8 mouse cellular contexts compared by ENCODE assay signal in the genomic region with DNA sequence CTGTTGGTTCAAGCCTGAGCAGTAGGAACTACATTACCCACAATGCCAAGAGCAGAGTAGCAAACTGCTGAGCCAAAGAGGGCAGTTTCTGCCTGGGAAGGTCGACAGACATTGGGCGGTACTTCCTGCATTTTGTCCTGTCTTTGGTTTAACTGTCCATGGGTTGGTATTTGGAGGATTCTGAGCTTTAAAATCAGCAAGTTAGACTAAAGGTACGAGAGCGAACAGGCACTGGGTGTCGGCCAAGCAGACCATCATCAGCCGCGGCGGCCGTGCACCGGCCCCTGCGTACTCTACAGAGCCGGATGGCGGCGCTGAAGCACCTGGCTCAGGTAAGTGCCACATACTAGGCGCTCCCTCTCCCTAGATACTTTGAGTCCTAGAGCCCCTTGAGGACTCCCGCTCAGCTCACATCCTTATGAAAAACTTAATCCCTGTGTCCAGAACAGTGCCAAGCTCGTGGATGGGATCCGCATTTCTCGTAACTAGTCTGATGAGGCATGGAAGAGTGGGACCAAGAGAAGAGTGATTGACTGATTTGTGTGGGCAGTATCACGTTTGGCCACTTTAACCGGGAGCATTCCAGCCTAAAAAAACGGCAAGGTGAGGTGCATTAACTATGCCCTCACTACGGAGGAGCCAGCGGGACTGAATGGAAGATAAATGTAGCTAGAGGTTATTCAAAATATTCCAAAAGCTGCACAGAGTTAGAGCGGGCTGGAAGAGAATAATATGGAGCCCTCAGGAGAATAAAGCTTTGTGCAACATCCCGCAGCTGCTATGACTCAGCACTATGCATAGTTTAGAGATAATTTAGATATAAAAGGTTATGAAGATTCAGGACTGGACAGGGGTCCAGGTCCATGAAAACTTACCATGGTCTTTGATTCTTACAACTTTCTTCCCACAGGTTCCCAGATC. TPM values are rescaled to one million over a fixed set of nuclear protein-coding genes. Genes with fewer than 3 reads are reported as not detected.
A peak's percentile ranks its signal among the peaks of the same experiment; 100 is the strongest.
DNase-seq lines count a peak whose midpoint lies in the region; ATAC-seq lines count a peak whose summit lies in the region.

A gene (plus strand): TSS at position 104 of the 921 bp plus-strand sequence.

- no peak within 1 kb of the TSS for H3K27ac ChIP-seq in embryonic facial prominence, embryonic 11.5 days (replicated peaks; ENCODE audit: low read depth, low read length)
- H3K27ac ChIP-seq in midbrain, embryonic 10.5 days (replicated peaks) = peak within 1 kb of the TSS; percentile 77

- peak within 1 kb of the TSS; percentile 72 for H3K4me3 ChIP-seq in embryonic facial prominence, embryonic 11.5 days (ENCODE audit: low read depth, low read length)
- peak within 1 kb of the TSS; percentile 66 for H3K4me3 ChIP-seq in midbrain, embryonic 10.5 days

- no peaks in the 10 kb centered on the region for H3K36me3 ChIP-seq in embryonic facial prominence, embryonic 11.5 days (replicated peaks; ENCODE audit: control insufficient read depth, insufficient read depth, low read depth, low read length)
- H3K36me3 ChIP-seq in midbrain, embryonic 10.5 days = peaks cover 16% of the 10 kb centered on the region

- WGBS in embryonic facial prominence, embryonic 11.5 days = 1% methylated on average over 26 of the region's 26 CpGs
- 3% methylated on average over 26 of the region's 26 CpGs for WGBS in midbrain, embryonic 10.5 days

- intact Hi-C loops in left cerebral cortex, postnatal 4 days (cut with DNase I) = no loop called here

- DNase-seq in 3T3-L1 (ENCODE audit: low read depth, low spot score) = peak; percentile 77
- peak; percentile 69 for DNase-seq in adrenal gland, postnatal 10 days
- DNase-seq in embryonic facial prominence, embryonic 11.5 days (ENCODE audit: low spot score) = peak; percentile 80
- DNase-seq in heart, adult 18-20 months = peak; percentile 80 to 83
- DNase-seq in kidney, adult 18-20 months = peak; percentile 72
- peak; percentile 44 for DNase-seq in left cerebral cortex, postnatal 4 days
- DNase-seq in midbrain, embryonic 10.5 days (ENCODE audit: low spot score) = peak; percentile 29
- DNase-seq in right cerebral cortex, postnatal 36 days (ENCODE audit: low spot score in 2 of 2) = peak; percentile 67 to 79

- no peaks in the 10 kb centered on the region for H3K27me3 ChIP-seq in embryonic facial prominence, embryonic 11.5 days (ENCODE audit: control insufficient read depth, insufficient read depth, low read length)
- H3K27me3 ChIP-seq in midbrain, embryonic 10.5 days (ENCODE audit: low read depth, poor library complexity, severe bottlenecking) = no peaks in the 10 kb centered on the region

- no peaks in the 10 kb centered on the region for H3K9me3 ChIP-seq in embryonic facial prominence, embryonic 11.5 days (replicated peaks; ENCODE audit: control insufficient read depth, low read length)
- H3K9me3 ChIP-seq in midbrain, embryonic 10.5 days (replicated peaks) = no peaks in the 10 kb centered on the region

- ATAC-seq in embryonic facial prominence, embryonic 11.5 days (replicated peaks; ENCODE audit: insufficient number of reproducible peaks, low FRiP score, low TSS enrichment, low read depth) = peak; percentile 92

- no peaks in the 10 kb centered on the region for H3K4me1 ChIP-seq in embryonic facial prominence, embryonic 11.5 days (ENCODE audit: control insufficient read depth, insufficient read depth, low read length)
- peaks cover 8% of the 10 kb centered on the region for H3K4me1 ChIP-seq in midbrain, embryonic 10.5 days

- peak within 1 kb of the TSS; percentile 76 for H3K4me2 ChIP-seq in embryonic facial prominence, embryonic 11.5 days (ENCODE audit: low read depth, low read length)

- H3K9ac ChIP-seq in embryonic facial prominence, embryonic 11.5 days (replicated peaks; ENCODE audit: low read length) = peak within 1 kb of the TSS; percentile 71

RNA-seq across cellular contexts. Expression of the gene that starts here (rescaled TPM):
- total RNA-seq in adrenal gland, postnatal 10 days (2021) = 1 to 10 TPM; 1.6 to 2.7 TPM
- 3.0 and 4.5 TPM in 2 replicates for polyA plus RNA-seq in embryonic facial prominence, embryonic 11.5 days (2014; fragmentation: Nextera tagmentation; extraction: Ambion mirVana)
- 1 to 10 TPM; 1.7 to 2.0 TPM for total RNA-seq in heart, adult 18-20 months (2021)
- total RNA-seq in left cerebral cortex, postnatal 4 days (2021) = 1 to 10 TPM; 6.4 to 6.5 TPM
- polyA plus RNA-seq in midbrain, embryonic 10.5 days (2016; fragmentation: Nextera tagmentation; extraction: Ambion mirVana) = 2.4 and 2.7 TPM in 2 replicates

Comparison
In these comparisons a context has a peak if more than half of its experiments do, and no peak if none do; other contexts are left out.
1. DNase-seq: peak in every context shown above with its lines; median percentile 82 in heart, adult 18-20 months; 80 in embryonic facial prominence, embryonic 11.5 days; 77 in 3T3-L1; 73 in right cerebral cortex, postnatal 36 days; 72 in kidney, adult 18-20 months; 69 in adrenal gland, postnatal 10 days; 44 in left cerebral cortex, postnatal 4 days; 29 in midbrain, embryonic 10.5 days.